ENCODE assay signal across 16 mouse cellular contexts in the genomic region with DNA sequence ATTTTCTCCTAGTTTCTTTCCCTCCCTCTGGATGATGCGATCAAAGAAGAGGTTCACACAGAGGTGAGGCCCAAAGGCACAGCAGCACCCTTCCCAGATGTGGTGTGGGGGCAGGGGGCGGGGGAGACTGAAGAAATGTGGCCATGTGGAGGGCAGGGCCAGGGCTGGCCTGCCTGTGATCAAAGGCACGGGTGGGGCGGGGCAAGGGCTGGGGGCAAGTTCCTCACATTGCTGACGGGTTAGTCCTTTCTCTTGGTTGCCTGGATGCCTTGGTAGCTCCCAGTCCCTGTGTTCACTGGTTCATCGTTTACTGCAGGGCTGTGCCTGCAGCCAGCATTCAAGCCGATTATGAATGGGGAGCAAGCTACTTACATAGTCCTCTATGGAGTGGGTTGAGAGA.
DNase-seq lines count a peak whose midpoint lies in the region; ATAC-seq and TF ChIP-seq lines count a peak whose summit lies in the region.
"Had no signal": no experiment of that assay in that cellular context is flagged by ENCODE, and none has a peak within 500 bp of the region (broad histone marks: within the 10 kb centered on the region; RNA-seq: fewer than 3 reads in every experiment).

No protein-coding gene starts in this region.

- H3K36me3 ChIP-seq in lung, embryonic 15.5 days = no peaks in the 10 kb centered on the region
- H3K36me3 ChIP-seq: embryonic facial prominence, embryonic 15.5 days; liver, embryonic 12.5 days had no signal

- H3K9ac ChIP-seq in lung, embryonic 15.5 days = no peak overlapping the region
- H3K9ac ChIP-seq: embryonic facial prominence, embryonic 15.5 days; forebrain, postnatal 0 days; liver, embryonic 12.5 days had no signal

- intact Hi-C loops in gastrocnemius, adult 2 months (cut with DNase I) = no loop called here

- 45% methylated on average over 7 of the region's 7 CpGs for WGBS in lung, embryonic 15.5 days
- WGBS in lung, adult 2 months = 61% methylated on average over 7 of the region's 7 CpGs

- H3K4me1 ChIP-seq in lung, embryonic 15.5 days = 0 out of 2 replicates have a peak, but pooled peaks cover 3% of the 10 kb centered on the region
- peaks cover 7% of the 10 kb centered on the region for H3K4me1 ChIP-seq in lung, adult 2 months (ENCODE audit: control insufficient read depth, insufficient read depth, low read length)
- H3K4me1 ChIP-seq: liver, embryonic 12.5 days had no signal

- peak; percentile 19; the same call in 1 of the 2 replicates for ATAC-seq in lung, embryonic 15.5 days (ENCODE audit: borderline replicate concordance, extremely low read depth, low FRiP score, low TSS enrichment)
- ATAC-seq: forebrain, postnatal 0 days; intestine, postnatal 0 days; liver, embryonic 12.5 days had no signal

- H3K27me3 ChIP-seq in lung, embryonic 15.5 days = no peaks in the 10 kb centered on the region; the same call in 1 of the 2 replicates

- peak overlapping the region; percentile 73 for H3K27ac ChIP-seq in gastrocnemius, adult 2 months
- H3K27ac ChIP-seq in lung, embryonic 15.5 days = no peak overlapping the region
- H3K27ac ChIP-seq: embryonic facial prominence, embryonic 15.5 days; liver, embryonic 12.5 days; macrophage had no signal

- no peak overlapping the region for H3K4me3 ChIP-seq in gastrocnemius, adult 2 months
- no peak overlapping the region for H3K4me3 ChIP-seq in lung, embryonic 15.5 days
- no peak overlapping the region for H3K4me3 ChIP-seq in lung, adult 2 months (replicated peaks; ENCODE audit: extremely low read depth, low read depth, low read length)
- H3K4me3 ChIP-seq: embryonic facial prominence, embryonic 15.5 days; liver, embryonic 12.5 days had no signal

- H3K9me3 ChIP-seq in lung, embryonic 15.5 days = no peaks in the 10 kb centered on the region
- H3K9me3 ChIP-seq: embryonic facial prominence, embryonic 15.5 days; liver, embryonic 12.5 days had no signal

- no peak for DNase-seq in gastrocnemius, adult 2 months
- DNase-seq in gastrocnemius, postnatal 4 days (ENCODE audit: low spot score in 2 of 2) = no peak
- no peak for DNase-seq in lung, adult 2 months
- DNase-seq in 3T3-L1 (ENCODE audit: low read depth, low spot score) = peak; percentile 9
- peak; percentile 45 for DNase-seq in embryo, embryonic 11 days
- no peak for DNase-seq in adrenal gland, postnatal 25 days
- DNase-seq: B cell, adult 2 months; cerebellum, adult 11-12 months; forebrain, postnatal 0 days; gastrocnemius, postnatal 10 days; heart, postnatal 4 days had no signal

- no peak for TF ChIP-seq CTCF in gastrocnemius, adult 2 months (IDR thresholded peaks at IDR 0.05)
- TF ChIP-seq CTCF in lung, adult 2 months (IDR thresholded peaks at IDR 0.05; ENCODE audit: insufficient read depth, low read length) = no peak

- no peak for TF ChIP-seq POLR2A in lung, adult 2 months (IDR thresholded peaks at IDR 0.05; ENCODE audit: borderline replicate concordance, extremely low read depth, low read depth, low read length)

- H3K4me2 ChIP-seq in lung, embryonic 15.5 days = no peak overlapping the region
- H3K4me2 ChIP-seq: embryonic facial prominence, embryonic 15.5 days; liver, embryonic 12.5 days had no signal

Comparison
In these comparisons a context has a peak if more than half of its experiments do, and no peak if none do; other contexts are left out.
1. DNase-seq: peak in 3T3-L1 (single experiment) and embryo, embryonic 11 days (single experiment); none in gastrocnemius, adult 2 months (single experiment), gastrocnemius, postnatal 4 days (0 of 2), lung, adult 2 months (single experiment) and adrenal gland, postnatal 25 days (single experiment).